Mouse (Mus musculus): ENCODE results near the gene Hprt. TPM values are rescaled to one million over a fixed set of nuclear protein-coding genes. Genes with fewer than 3 reads are reported as not detected.
"Not testable (repeated sequence)": the region's sequence is repeated elsewhere in the genome, so short reads cannot be mapped to it uniquely, and the experiment has no call there.

The Hprt gene
- polyA plus RNA-seq, 1 experiment = 6.2 TPM

- Histone ChIP-seq H3K4me1 (ENCODE audit: control insufficient read depth, insufficient read depth, low read length) (peaks cover 3% of the 10 kb centered on the region; the same call in 1 of the 2 replicates), H3K36me3 (ENCODE audit: control insufficient read depth, insufficient read depth, low read length) (no peaks in the 10 kb centered on the region), H3K27ac (ENCODE audit: control insufficient read depth, insufficient read depth, low read depth, low read length) (peak overlapping the region; percentile 62; the same call in 1 of the 2 replicates), H3K4me3 (ENCODE audit: control insufficient read depth, low read depth, low read length) (no peak overlapping the region), H3K27me3 (ENCODE audit: control insufficient read depth, insufficient read depth, low read length) (no peaks in the 10 kb centered on the region)
- TF ChIP-seq CTCF (IDR thresholded peaks at IDR 0.05; ENCODE audit: control insufficient read depth, insufficient read depth, insufficient replicate concordance, low read depth, low read length) (no peak), POLR2A (IDR thresholded peaks at IDR 0.05; ENCODE audit: control insufficient read depth, low read depth, low read length) (no peak)
Measured at GRCm38 (mm10) chrX:52971211-52972006, 16.5 kb upstream of the Hprt start.

- Histone ChIP-seq H3K4me1 (ENCODE audit: control insufficient read depth, insufficient read depth, low read length) (peaks cover 3% of the 10 kb centered on the region; the same call in 1 of the 2 replicates), H3K27ac (ENCODE audit: control insufficient read depth, insufficient read depth, low read depth, low read length) (no peak overlapping the region), H3K27me3 (ENCODE audit: control insufficient read depth, insufficient read depth, low read length) (no peaks in the 10 kb centered on the region), H3K36me3 (ENCODE audit: control insufficient read depth, insufficient read depth, low read length) (no peaks in the 10 kb centered on the region), H3K4me3 (ENCODE audit: control insufficient read depth, low read depth, low read length) (no peak overlapping the region)
- TF ChIP-seq CTCF (IDR thresholded peaks at IDR 0.05; ENCODE audit: control insufficient read depth, insufficient read depth, insufficient replicate concordance, low read depth, low read length) (no peak), POLR2A (IDR thresholded peaks at IDR 0.05; ENCODE audit: control insufficient read depth, low read depth, low read length) (no peak)
Measured at GRCm38 (mm10) chrX:52972129-52972528, 15.8 kb upstream of the Hprt start.

- no peaks in the 10 kb centered on the region for H3K27me3 ChIP-seq (ENCODE audit: control insufficient read depth, insufficient read depth, low read length)
- no peak overlapping the region for H3K4me3 ChIP-seq (ENCODE audit: control insufficient read depth, low read depth, low read length)
- TF ChIP-seq POLR2A (IDR thresholded peaks at IDR 0.05; ENCODE audit: control insufficient read depth, low read depth, low read length) (no peak), CTCF (IDR thresholded peaks at IDR 0.05; ENCODE audit: control insufficient read depth, insufficient read depth, insufficient replicate concordance, low read depth, low read length) (no peak)
- H3K36me3 ChIP-seq (ENCODE audit: control insufficient read depth, insufficient read depth, low read length) = no peaks in the 10 kb centered on the region
- peaks cover 3% of the 10 kb centered on the region; the same call in 1 of the 2 replicates for H3K4me1 ChIP-seq (ENCODE audit: control insufficient read depth, insufficient read depth, low read length)
- H3K27ac ChIP-seq (ENCODE audit: control insufficient read depth, insufficient read depth, low read depth, low read length) = no peak overlapping the region
Measured at GRCm38 (mm10) chrX:52972680-52973079, 15.3 kb upstream of the Hprt start.

GRCm38 (mm10) chrX:52978576-52978975 is 9.4 kb upstream of the Hprt start:
- no peak for TF ChIP-seq CTCF (IDR thresholded peaks at IDR 0.05; ENCODE audit: control insufficient read depth, insufficient read depth, insufficient replicate concordance, low read depth, low read length)
- no peak for TF ChIP-seq POLR2A (IDR thresholded peaks at IDR 0.05; ENCODE audit: control insufficient read depth, low read depth, low read length)
- no peak overlapping the region for H3K4me3 ChIP-seq (ENCODE audit: control insufficient read depth, low read depth, low read length)
- H3K4me1 ChIP-seq (ENCODE audit: control insufficient read depth, insufficient read depth, low read length) = no peaks in the 10 kb centered on the region

GRCm38 (mm10) chrX:52981378-52981777 is 6.6 kb upstream of the Hprt start:
- Histone ChIP-seq H3K27me3 (ENCODE audit: control insufficient read depth, insufficient read depth, low read length) (no peaks in the 10 kb centered on the region), H3K4me3 (ENCODE audit: control insufficient read depth, low read depth, low read length) (no peak overlapping the region), H3K36me3 (ENCODE audit: control insufficient read depth, insufficient read depth, low read length) (no peaks in the 10 kb centered on the region), H3K27ac (ENCODE audit: control insufficient read depth, insufficient read depth, low read depth, low read length) (no peak overlapping the region), H3K4me1 (ENCODE audit: control insufficient read depth, insufficient read depth, low read length) (no peaks in the 10 kb centered on the region)
- TF ChIP-seq CTCF (IDR thresholded peaks at IDR 0.05; ENCODE audit: control insufficient read depth, insufficient read depth, insufficient replicate concordance, low read depth, low read length) (no peak), POLR2A (IDR thresholded peaks at IDR 0.05; ENCODE audit: control insufficient read depth, low read depth, low read length) (no peak)

More at GRCm38 (mm10) chrX:52978576-52978975, 9.4 kb upstream of the Hprt start:
- H3K27me3 ChIP-seq (ENCODE audit: control insufficient read depth, insufficient read depth, low read length) = no peaks in the 10 kb centered on the region
- H3K27ac ChIP-seq (ENCODE audit: control insufficient read depth, insufficient read depth, low read depth, low read length) = no peak overlapping the region
- H3K36me3 ChIP-seq (ENCODE audit: control insufficient read depth, insufficient read depth, low read length) = no peaks in the 10 kb centered on the region

GRCm38 (mm10) chrX:52994726-52995125 is 6.8 kb downstream of the Hprt start:
- H3K4me1 ChIP-seq (ENCODE audit: control insufficient read depth, insufficient read depth, low read length); H3K27me3 ChIP-seq (ENCODE audit: control insufficient read depth, insufficient read depth, low read length); H3K4me3 ChIP-seq (ENCODE audit: control insufficient read depth, low read depth, low read length); H3K36me3 ChIP-seq (ENCODE audit: control insufficient read depth, insufficient read depth, low read length); H3K27ac ChIP-seq (ENCODE audit: control insufficient read depth, insufficient read depth, low read depth, low read length): not testable (repeated sequence)

- H3K36me3 ChIP-seq (ENCODE audit: control insufficient read depth, insufficient read depth, low read length); H3K4me3 ChIP-seq (ENCODE audit: control insufficient read depth, low read depth, low read length); H3K27ac ChIP-seq (ENCODE audit: control insufficient read depth, insufficient read depth, low read depth, low read length); H3K27me3 ChIP-seq (ENCODE audit: control insufficient read depth, insufficient read depth, low read length); H3K4me1 ChIP-seq (ENCODE audit: control insufficient read depth, insufficient read depth, low read length): not testable (repeated sequence)
Measured at GRCm38 (mm10) chrX:53004887-53005286, 16.9 kb downstream of the Hprt start.

GRCm38 (mm10) chrX:53006062-53006461 is 18.1 kb downstream of the Hprt start:
- Histone ChIP-seq H3K4me1 (ENCODE audit: control insufficient read depth, insufficient read depth, low read length) (no peaks in the 10 kb centered on the region), H3K4me3 (ENCODE audit: control insufficient read depth, low read depth, low read length) (no peak overlapping the region), H3K36me3 (ENCODE audit: control insufficient read depth, insufficient read depth, low read length) (no peaks in the 10 kb centered on the region), H3K27ac (ENCODE audit: control insufficient read depth, insufficient read depth, low read depth, low read length) (no peak overlapping the region), H3K27me3 (ENCODE audit: control insufficient read depth, insufficient read depth, low read length) (no peaks in the 10 kb centered on the region)
- TF ChIP-seq POLR2A (IDR thresholded peaks at IDR 0.05; ENCODE audit: control insufficient read depth, low read depth, low read length) (no peak), CTCF (IDR thresholded peaks at IDR 0.05; ENCODE audit: control insufficient read depth, insufficient read depth, insufficient replicate concordance, low read depth, low read length) (no peak)

Measured in testis, adult 2 months (tissue).